Mouse (Mus musculus): ENCODE measurements at regions not wholly inside any gene's neighbourhood (a gene's known extent, or its start where the extent isn't known, plus 50 kb on each side); places are given as distances from the start of the nearest gene placed in this dataset.
"Not testable (repeated sequence)": the region's sequence is repeated elsewhere in the genome, so short reads cannot be mapped to it uniquely, and the experiment has no call there.

GRCm38 (mm10) chr2:94849097-94849496 is 411.2 kb upstream of the Api5 start:
- not testable (repeated sequence) for H3K4me2 ChIP-seq (ENCODE audit: low read depth, low read length); H3K9ac ChIP-seq (ENCODE audit: low read depth, low read length); H3K4me3 ChIP-seq (ENCODE audit: low read length); H3K27ac ChIP-seq (ENCODE audit: low read length); ATAC-seq; H3K4me1 ChIP-seq (ENCODE audit: control insufficient read depth, insufficient read depth, low read length); H3K36me3 ChIP-seq (ENCODE audit: control insufficient read depth, insufficient read depth, low read length); H3K27me3 ChIP-seq (replicated peaks; ENCODE audit: control insufficient read depth, insufficient read depth, low read length); H3K9me3 ChIP-seq (ENCODE audit: control insufficient read depth, low read length)
- WGBS, result 73% methylated on average over 2 of the region's 2 CpGs

GRCm38 (mm10) chr2:94846394-94846793 is 408.5 kb upstream of the Api5 start:
- Histone ChIP-seq H3K4me2 (ENCODE audit: low read depth, low read length) (no peak overlapping the region), H3K9ac (ENCODE audit: low read depth, low read length) (no peak overlapping the region), H3K4me3 (ENCODE audit: low read length) (no peak overlapping the region), H3K36me3 (ENCODE audit: control insufficient read depth, insufficient read depth, low read length) (no peaks in the 10 kb centered on the region), H3K9me3 (ENCODE audit: control insufficient read depth, low read length) (no peaks in the 10 kb centered on the region), H3K27me3 (replicated peaks; ENCODE audit: control insufficient read depth, insufficient read depth, low read length) (no peaks in the 10 kb centered on the region), H3K4me1 (ENCODE audit: control insufficient read depth, insufficient read depth, low read length) (no peaks in the 10 kb centered on the region), H3K27ac (ENCODE audit: low read length) (no peak overlapping the region)
- peak; percentile 28; the same call in 1 of the 2 replicates for ATAC-seq
- 53% methylated on average over 3 of the region's 3 CpGs for WGBS

Data from intestine, embryonic 16.5 days (tissue).